10 mouse cellular contexts compared by ENCODE assay signal in the genomic region with DNA sequence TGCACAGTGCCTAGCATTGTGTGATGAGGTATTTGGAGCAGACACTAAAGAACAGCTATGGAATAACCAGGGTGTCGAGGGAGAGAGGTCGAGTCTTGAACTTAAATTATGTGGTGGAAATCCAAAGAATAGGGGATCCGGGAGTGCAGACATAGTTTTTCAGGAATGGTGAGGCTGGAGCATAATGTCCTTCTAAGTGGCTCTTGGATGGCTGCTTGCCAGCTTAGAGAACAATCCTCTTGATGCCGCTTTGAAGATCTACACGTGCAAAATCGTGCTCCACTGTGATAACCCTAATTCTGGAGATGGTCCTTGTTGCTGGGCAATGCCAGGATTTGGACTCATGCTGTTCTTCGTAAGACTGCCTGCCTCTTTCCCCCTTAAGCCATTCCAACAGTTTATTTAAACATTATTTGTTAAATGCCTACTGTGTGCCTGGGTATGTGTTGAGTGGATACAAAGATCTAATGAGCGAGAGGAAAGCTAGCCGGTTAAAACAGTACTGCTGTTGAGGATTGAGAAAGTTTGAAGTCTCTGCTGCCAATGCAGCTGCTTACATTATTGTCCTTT. TPM values are rescaled to one million over a fixed set of nuclear protein-coding genes. Genes with fewer than 3 reads are reported as not detected.
DNase-seq lines count a peak whose midpoint lies in the region; ATAC-seq and TF ChIP-seq lines count a peak whose summit lies in the region.
"Had no signal": no experiment of that assay in that cellular context is flagged by ENCODE, and none has a peak within 500 bp of the region (broad histone marks: within the 10 kb centered on the region; RNA-seq: fewer than 3 reads in every experiment).

No protein-coding gene starts in this region.

- peak overlapping the region; percentile 100 for H3K4me2 ChIP-seq in kidney, embryonic 15.5 days
- H3K4me2 ChIP-seq in embryonic facial prominence, embryonic 15.5 days (replicated peaks), result 0 out of 2 replicates have a peak overlapping the region, but pooled peaks have one; percentile 99
- peak overlapping the region; percentile 98 for H3K4me2 ChIP-seq in limb, embryonic 14.5 days (replicated peaks; ENCODE audit: low read depth, low read length, severe bottlenecking)

- no peaks in the 10 kb centered on the region for H3K36me3 ChIP-seq in kidney, embryonic 15.5 days
- no peaks in the 10 kb centered on the region for H3K36me3 ChIP-seq in embryonic facial prominence, embryonic 15.5 days
- no peaks in the 10 kb centered on the region for H3K36me3 ChIP-seq in limb, embryonic 14.5 days (ENCODE audit: control insufficient read depth, insufficient read depth, low read length)

- no peak overlapping the region for H3K27ac ChIP-seq in kidney, embryonic 15.5 days
- no peak overlapping the region for H3K27ac ChIP-seq in embryonic facial prominence, embryonic 15.5 days (replicated peaks)
- H3K27ac ChIP-seq in limb, embryonic 14.5 days (replicated peaks; ENCODE audit: low read depth, low read length), result no peak overlapping the region

- no peak overlapping the region for H3K9ac ChIP-seq in kidney, embryonic 15.5 days
- H3K9ac ChIP-seq in embryonic facial prominence, embryonic 15.5 days, result no peak overlapping the region
- H3K9ac ChIP-seq in limb, embryonic 14.5 days (ENCODE audit: low read depth, low read length, severe bottlenecking), result no peak overlapping the region

- H3K4me1 ChIP-seq in kidney, embryonic 15.5 days, result peaks cover 19% of the 10 kb centered on the region
- peaks cover 22% of the 10 kb centered on the region for H3K4me1 ChIP-seq in embryonic facial prominence, embryonic 15.5 days
- peaks cover 3% of the 10 kb centered on the region; the same call in 1 of the 2 replicates for H3K4me1 ChIP-seq in limb, embryonic 14.5 days (ENCODE audit: control insufficient read depth, insufficient read depth, low read length)

- no peak for ATAC-seq in kidney, embryonic 15.5 days (replicated peaks; ENCODE audit: low FRiP score)
- no peak for ATAC-seq in embryonic facial prominence, embryonic 15.5 days (ENCODE audit: insufficient number of reproducible peaks, low FRiP score, low TSS enrichment, low read depth)
- ATAC-seq in limb, embryonic 14.5 days (ENCODE audit: low FRiP score, low read depth), result no peak
- no peak for ATAC-seq in erythroblast, adult 5-6 weeks (replicated peaks; ENCODE audit: low FRiP score, poor library complexity, severe bottlenecking)

- no peak for TF ChIP-seq CTCF in brain, embryonic 14.5 days (IDR thresholded peaks at IDR 0.05; ENCODE audit: borderline replicate concordance, extremely low read depth, insufficient read depth, insufficient read length)

- peaks cover 69% of the 10 kb centered on the region for H3K27me3 ChIP-seq in kidney, embryonic 15.5 days
- peaks cover 44% of the 10 kb centered on the region for H3K27me3 ChIP-seq in embryonic facial prominence, embryonic 15.5 days
- peaks cover 35% of the 10 kb centered on the region for H3K27me3 ChIP-seq in limb, embryonic 14.5 days (ENCODE audit: control insufficient read depth, insufficient read depth, low read length)

- 46% methylated on average over 9 of the region's 9 CpGs for WGBS in kidney, embryonic 15.5 days
- 44% methylated on average over 9 of the region's 9 CpGs for WGBS in embryonic facial prominence, embryonic 15.5 days
- 45% methylated on average over 9 of the region's 9 CpGs for WGBS in limb, embryonic 14.5 days

- TF ChIP-seq POLR2A in brain, embryonic 14.5 days (IDR thresholded peaks at IDR 0.05; ENCODE audit: borderline replicate concordance, extremely low read depth, insufficient read depth, insufficient read length, poor library complexity, severe bottlenecking), result no peak
- TF ChIP-seq POLR2A in limb, embryonic 14.5 days (IDR thresholded peaks at IDR 0.05; ENCODE audit: borderline replicate concordance, extremely low read depth, insufficient read depth, insufficient read length), result no peak

- H3K9me3 ChIP-seq in kidney, embryonic 15.5 days (replicated peaks), result no peaks in the 10 kb centered on the region
- H3K9me3 ChIP-seq in embryonic facial prominence, embryonic 15.5 days (replicated peaks), result no peaks in the 10 kb centered on the region
- H3K9me3 ChIP-seq in limb, embryonic 14.5 days (ENCODE audit: control insufficient read depth, low read length), result no peaks in the 10 kb centered on the region

- H3K4me3 ChIP-seq in kidney, embryonic 15.5 days (replicated peaks), result peak overlapping the region; percentile 54
- H3K4me3 ChIP-seq in embryonic facial prominence, embryonic 15.5 days (replicated peaks), result peak overlapping the region; percentile 63; the same call in 1 of the 2 replicates
- peak overlapping the region; percentile 68 for H3K4me3 ChIP-seq in limb, embryonic 14.5 days (replicated peaks; ENCODE audit: low read length)
- H3K4me3 ChIP-seq: megakaryocyte, embryonic 14.5 days had no signal

- DNase-seq in kidney, postnatal 10 days, result no peak
- DNase-seq in brain, embryonic 14.5 days (ENCODE audit: low read depth), result peak; percentile 51
- peak; percentile 7 for DNase-seq in limb, embryonic 14.5 days (ENCODE audit: low spot score)
- DNase-seq in yolk sac, embryonic 10.5 days (ENCODE audit: low spot score), result no peak
- DNase-seq in gastrocnemius, postnatal 25 days, result no peak

RNA-seq across cellular contexts. Expression of a gene that starts 1.3 kb away (rescaled TPM):
- 0.09 and 0.18 TPM in 2 replicates for polyA plus RNA-seq in kidney, embryonic 15.5 days (2015; fragmentation: Nextera tagmentation; extraction: Ambion mirVana)
- 4.2 and 11.1 TPM in 2 replicates for polyA plus RNA-seq in brain, embryonic 14.5 days (2012; rRNA removed)
- polyA plus RNA-seq in embryonic facial prominence, embryonic 15.5 days (2015; fragmentation: Nextera tagmentation; extraction: Ambion mirVana), result 0.19 and 0.32 TPM in 2 replicates
- 0.89 and 1.5 TPM in 2 replicates for polyA plus RNA-seq in limb, embryonic 14.5 days (2012; rRNA removed)
- polyA plus RNA-seq in limb, embryonic 14.5 days (2014; fragmentation: Nextera tagmentation; extraction: Ambion mirVana), result 0.43 and 0.72 TPM in 2 replicates
- total RNA-seq in gastrocnemius, postnatal 25 days (2021), result not detected
- not detected in 2 replicates for total RNA-seq in erythroblast, adult 5-6 weeks (2015; ENCODE audit: low replicate concordance)
- total RNA-seq in erythroblast, adult 5-6 weeks (2017; ENCODE audit: low replicate concordance), result not detected in 2 replicates
- total RNA-seq: MEL had no signal

RNA-seq across cellular contexts. Expression of a gene that starts 40.2 kb away (rescaled TPM):
- 12.7 and 13.3 TPM in 2 replicates for polyA plus RNA-seq in kidney, embryonic 15.5 days (2015; fragmentation: Nextera tagmentation; extraction: Ambion mirVana)
- 42.6 and 43.8 TPM in 2 replicates for polyA plus RNA-seq in brain, embryonic 14.5 days (2012; rRNA removed)
- polyA plus RNA-seq in embryonic facial prominence, embryonic 15.5 days (2015; fragmentation: Nextera tagmentation; extraction: Ambion mirVana), result 9.2 and 11.1 TPM in 2 replicates
- 36.0 and 36.5 TPM in 2 replicates for polyA plus RNA-seq in limb, embryonic 14.5 days (2012; rRNA removed)
- 14.9 and 18.5 TPM in 2 replicates for polyA plus RNA-seq in limb, embryonic 14.5 days (2014; fragmentation: Nextera tagmentation; extraction: Ambion mirVana)
- 1 to 10 TPM; 6.5 to 7.3 TPM for total RNA-seq in gastrocnemius, postnatal 25 days (2021)
- total RNA-seq in erythroblast, adult 5-6 weeks (2015; ENCODE audit: low replicate concordance), result not detected in 2 replicates
- total RNA-seq in erythroblast, adult 5-6 weeks (2017; ENCODE audit: low replicate concordance), result 2.2 TPM in 1 of 2 replicates, not detected in the other

Comparison
In these comparisons a context has a peak if more than half of its experiments do, and no peak if none do; other contexts are left out.
1. DNase-seq: peak in brain, embryonic 14.5 days (single experiment) and limb, embryonic 14.5 days (single experiment); none in kidney, postnatal 10 days (single experiment), yolk sac, embryonic 10.5 days (single experiment) and gastrocnemius, postnatal 25 days (single experiment).
2. Peak in every context shown above with its lines, with median percentiles within 50 percentile points of each other: H3K4me2 ChIP-seq and H3K4me3 ChIP-seq.